22 mouse cellular contexts compared by ENCODE assay signal in the genomic region with DNA sequence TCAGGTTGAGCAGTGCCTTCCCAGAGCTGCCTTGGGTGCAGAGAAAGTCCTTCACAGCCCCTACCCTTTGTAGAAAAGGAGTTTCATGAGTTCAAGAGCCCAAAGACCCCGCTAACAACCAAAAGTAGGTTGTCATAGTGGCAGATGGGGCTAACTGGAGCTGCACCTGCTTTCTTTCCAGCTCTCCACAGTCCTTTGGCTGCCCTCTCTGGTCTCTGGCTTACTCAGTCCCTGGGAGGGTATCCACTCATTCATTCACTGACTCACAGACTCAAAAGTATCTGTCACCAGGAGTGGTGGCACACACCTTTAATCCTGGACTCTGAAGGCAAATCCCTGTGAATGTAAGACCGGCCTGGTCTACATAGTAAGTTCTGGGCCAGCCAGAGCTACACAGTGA.
"Had no signal": no experiment of that assay in that cellular context is flagged by ENCODE, and none has a peak within 500 bp of the region (broad histone marks: within the 10 kb centered on the region; RNA-seq: fewer than 3 reads in every experiment).

No protein-coding gene starts in this region.

- DNase-seq: heart, postnatal 10 days; heart, postnatal 14 days; heart, postnatal 36 days; heart, postnatal 4 days; kidney, adult 11 months; kidney, adult 18-20 months; kidney, adult 2 months; kidney, adult 8-10 months; kidney, adult 9 months; kidney, postnatal 10 days; kidney, postnatal 14 days; kidney, postnatal 25 days; kidney, postnatal 36 days; kidney, postnatal 4 days; layer of hippocampus, adult 9-11 months; layer of hippocampus, postnatal 36 days had no signal

- ATAC-seq: hindbrain, embryonic 16.5 days; hindbrain, postnatal 0 days; inflammation-experienced regulatory T-cells, adult 6 months; intestine, embryonic 15.5 days; intestine, embryonic 16.5 days; intestine, postnatal 0 days had no signal
